Mouse (Mus musculus) ES-E14 (cell line): ENCODE results near the gene Jph3.

Experiments
- HCFC1 ChIP-seq: IDR thresholded peaks from 2 replicates; pipeline ENCODE4 v1.6.1; 2012; ENCODE audit warnings: low read length, inconsistent platforms, borderline replicate concordance; ENCODE audit not compliant: insufficient read depth
- MAFK ChIP-seq: IDR thresholded peaks from 2 replicates; pipeline ENCODE4 v1.6.1; 2014; ENCODE audit warnings: mild to moderate bottlenecking, low read depth, low read length, inconsistent platforms; ENCODE audit not compliant: insufficient read depth
- ZC3H11A ChIP-seq: IDR thresholded peaks from 2 replicates; pipeline ENCODE4 v1.6.1; 2012; ENCODE audit warnings: low read depth, mild to moderate bottlenecking, inconsistent platforms, low read length, borderline replicate concordance
- ZNF384 ChIP-seq: IDR thresholded peaks from 2 replicates; pipeline ENCODE4 v1.6.1; 2012; ENCODE audit warnings: low read depth, low read length, inconsistent platforms

- no peak for TF ChIP-seq ZNF384
- no peak for TF ChIP-seq MAFK
- no peak for TF ChIP-seq ZC3H11A
- TF ChIP-seq HCFC1 = no peak
Observed at GRCm38 (mm10) chr8:121730170-121730569, 747 bp downstream of the Jph3 start.
